Mouse (Mus musculus) right cerebral cortex, adult 18-20 months (tissue): ENCODE measurements at regions not wholly inside any gene's neighbourhood (a gene's known extent, or its start where the extent isn't known, plus 50 kb on each side); places are given as distances from the start of the nearest gene placed in this dataset.
A peak's percentile ranks its signal among the peaks of the same experiment; 100 is the strongest.

Experiments
- DNase-seq: peaks from one replicate; pipeline ENCODE4 v3.0.0; 2022; ENCODE audit warnings: mixed read lengths

- DNase-seq: peak; percentile 63
These were observed 86.8 kb upstream of the Phactr1 start for GRCm38 (mm10) chr13:42593488-42594170.

- no peak for DNase-seq
These were observed 85.2 kb upstream of the Phactr1 start for GRCm38 (mm10) chr13:42595180-42595579.

GRCm38 (mm10) chr13:42597781-42598180 is 82.6 kb upstream of the Phactr1 start:
- peak; percentile 40 for DNase-seq

DNA sequence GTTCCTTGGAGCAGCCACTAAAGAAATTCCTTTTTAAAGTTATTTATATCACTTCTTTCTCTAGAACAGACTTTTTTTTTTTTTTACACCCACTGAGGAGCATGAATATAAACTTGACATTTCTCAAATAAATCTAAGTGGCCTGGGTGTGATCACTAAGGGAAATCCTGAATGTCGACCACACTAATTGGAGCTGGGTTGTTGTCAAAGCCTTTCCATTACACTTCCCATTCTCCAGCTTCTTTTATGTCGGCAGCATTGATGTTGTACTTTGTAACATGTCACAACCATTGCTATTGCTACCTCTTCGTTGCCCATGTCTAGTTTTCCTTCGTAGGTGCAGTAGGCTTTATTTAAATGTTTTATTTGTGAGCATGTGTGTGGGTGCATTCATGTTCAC is 77.1 kb upstream of the Phactr1 start:
- DNase-seq: peak; percentile 14

- no peak for DNase-seq
These were observed 72.7 kb upstream of the Phactr1 start for GRCm38 (mm10) chr13:42607735-42608134.

DNA sequence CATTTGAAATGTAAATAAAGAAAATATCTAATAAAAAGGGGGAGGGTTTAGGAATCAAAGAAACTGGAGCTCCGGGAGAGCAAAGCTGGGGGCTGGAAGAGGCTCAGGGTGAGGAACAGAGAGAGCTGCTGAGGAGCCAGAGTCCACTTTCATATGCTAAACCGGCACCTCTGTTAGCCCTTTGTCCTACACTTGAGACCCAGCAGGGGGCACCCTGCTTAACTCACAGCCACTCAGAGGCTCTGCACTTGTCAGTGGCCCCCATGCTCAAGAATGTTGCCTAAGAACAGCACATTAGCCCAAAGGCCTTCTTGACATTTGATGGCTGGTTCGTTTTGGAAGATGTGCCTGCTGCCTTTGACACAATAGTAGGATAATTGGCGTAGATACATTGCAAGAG is 71.5 kb upstream of the Phactr1 start:
- no peak for DNase-seq

- no peak for DNase-seq
These were observed 67.1 kb upstream of the Phactr1 start for GRCm38 (mm10) chr13:42613326-42613725.

DNA sequence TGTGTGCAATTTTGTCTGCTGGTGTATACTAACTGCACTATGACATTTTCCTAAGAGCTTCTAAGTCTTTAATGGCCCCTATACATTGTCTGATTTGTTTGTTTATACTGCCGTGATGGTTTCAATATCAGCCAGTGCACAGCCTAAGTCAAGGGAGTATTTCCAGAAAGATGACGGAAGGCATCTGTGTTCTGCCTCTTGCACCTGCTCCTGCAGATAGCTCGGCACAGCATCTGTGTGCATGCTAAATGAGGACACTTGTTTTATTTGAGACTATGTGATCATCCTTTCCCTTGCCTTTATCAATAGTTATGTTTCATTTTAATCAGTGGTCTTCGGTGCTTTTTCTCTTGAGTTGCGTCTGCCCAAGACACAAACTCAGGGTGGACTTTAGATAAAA is 64.6 kb upstream of the Phactr1 start:
- DNase-seq: peak; percentile 31

- DNase-seq: peak; percentile 63
These were observed 63.2 kb upstream of the Phactr1 start for GRCm38 (mm10) chr13:42617225-42617624.

DNA sequence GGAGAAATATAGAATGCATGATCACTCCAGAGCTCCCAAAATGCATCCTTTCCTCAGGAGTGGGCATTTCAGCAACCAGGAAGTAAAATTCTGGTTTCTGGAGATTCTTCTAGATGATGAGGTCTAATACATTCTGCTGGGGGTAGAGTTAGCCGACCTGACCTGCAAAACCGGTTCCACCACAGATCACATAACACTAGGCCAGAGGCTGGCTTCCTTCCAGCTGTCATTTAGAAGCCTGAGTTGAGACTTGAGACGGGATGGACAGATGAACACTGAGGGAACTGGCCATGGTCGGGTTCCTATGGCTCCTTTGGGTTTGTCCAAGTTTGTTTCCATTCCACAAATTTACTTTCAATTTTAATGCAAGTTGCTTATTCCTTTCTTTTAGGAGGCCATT is 62.6 kb upstream of the Phactr1 start:
- no peak for DNase-seq

GRCm38 (mm10) chr13:42619555-42620280 is 60.7 kb upstream of the Phactr1 start:
- no peak for DNase-seq

DNA sequence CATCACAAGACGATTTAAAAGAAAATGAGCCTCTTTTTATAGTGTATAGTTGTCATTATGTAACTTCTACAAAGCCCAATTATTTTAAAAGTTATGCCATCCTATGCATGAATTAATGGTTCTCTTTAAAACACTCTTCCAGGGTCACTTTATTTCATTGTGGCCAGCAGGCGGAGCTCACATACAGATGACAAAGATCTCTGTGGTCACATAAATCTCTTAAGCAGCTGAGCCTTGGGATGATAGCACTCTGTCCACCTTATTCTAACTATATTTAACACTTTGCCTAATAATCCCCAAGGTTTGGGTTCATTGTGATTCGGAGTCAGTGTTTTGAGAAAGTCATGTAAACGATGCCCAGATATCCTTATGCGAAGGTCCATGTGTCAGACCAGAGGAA is 56.9 kb upstream of the Phactr1 start:
- peak; percentile 65 for DNase-seq
